Mouse (Mus musculus): ENCODE measurements at regions not wholly inside any gene's neighbourhood (a gene's known extent, or its start where the extent isn't known, plus 50 kb on each side); places are given as distances from the start of the nearest gene placed in this dataset.

- H3K9me3 ChIP-seq (replicated peaks), result no peaks in the 10 kb centered on the region
- no peak overlapping the region for H3K4me2 ChIP-seq
- H3K4me3 ChIP-seq, result no peak overlapping the region
- H3K36me3 ChIP-seq, result no peaks in the 10 kb centered on the region
- no peak overlapping the region for H3K9ac ChIP-seq
- ATAC-seq, result no peak
- WGBS (ENCODE audit: insufficient replicate concordance), result 62% methylated on average over 2 of the region's 2 CpGs
- no peak overlapping the region for H3K27ac ChIP-seq
- no peaks in the 10 kb centered on the region for H3K27me3 ChIP-seq (replicated peaks)
- H3K4me1 ChIP-seq, result no peaks in the 10 kb centered on the region
These were observed 56.8 kb upstream of the Gm5148 start for GRCm38 (mm10) chr3:37781086-37781485.

GRCm38 (mm10) chr3:37779867-37780475, 55.7 kb upstream of the Gm5148 start:
- no peaks in the 10 kb centered on the region for H3K9me3 ChIP-seq (replicated peaks)
- ATAC-seq, result no peak
- H3K4me3 ChIP-seq, result no peak overlapping the region
- no peaks in the 10 kb centered on the region for H3K36me3 ChIP-seq
- no peaks in the 10 kb centered on the region for H3K4me1 ChIP-seq
- H3K9ac ChIP-seq, result no peak overlapping the region
- H3K4me2 ChIP-seq, result no peak overlapping the region
- 0 out of 2 replicates have a peak, but pooled peaks cover 2% of the 10 kb centered on the region for H3K27me3 ChIP-seq (replicated peaks)
- no peak overlapping the region for H3K27ac ChIP-seq
- WGBS (ENCODE audit: insufficient replicate concordance), result 65% methylated on average over 11 of the region's 11 CpGs

GRCm38 (mm10) chr3:37778386-37778785, 54.1 kb upstream of the Gm5148 start:
- H3K36me3 ChIP-seq, result no peaks in the 10 kb centered on the region
- no peak for ATAC-seq
- no peak overlapping the region for H3K4me3 ChIP-seq
- 0 out of 2 replicates have a peak, but pooled peaks cover 6% of the 10 kb centered on the region for H3K27me3 ChIP-seq (replicated peaks)
- no peak overlapping the region for H3K4me2 ChIP-seq
- no peaks in the 10 kb centered on the region for H3K9me3 ChIP-seq (replicated peaks)
- H3K4me1 ChIP-seq, result no peaks in the 10 kb centered on the region
- 78% methylated on average over 7 of the region's 7 CpGs for WGBS (ENCODE audit: insufficient replicate concordance)
- no peak overlapping the region for H3K9ac ChIP-seq
- H3K27ac ChIP-seq, result no peak overlapping the region

GRCm38 (mm10) chr3:37776224-37776623, 51.9 kb upstream of the Gm5148 start:
- no peak for ATAC-seq
- peaks cover 4% of the 10 kb centered on the region; the same call in 1 of the 2 replicates for H3K4me1 ChIP-seq
- 68% methylated on average over 4 of the region's 4 CpGs for WGBS (ENCODE audit: insufficient replicate concordance)
- H3K27me3 ChIP-seq (replicated peaks), result 0 out of 2 replicates have a peak, but pooled peaks cover 6% of the 10 kb centered on the region
- no peak overlapping the region for H3K4me2 ChIP-seq
- no peaks in the 10 kb centered on the region for H3K36me3 ChIP-seq
- H3K9me3 ChIP-seq (replicated peaks), result no peaks in the 10 kb centered on the region
- no peak overlapping the region for H3K9ac ChIP-seq
- no peak overlapping the region for H3K4me3 ChIP-seq
- no peak overlapping the region for H3K27ac ChIP-seq

Measured in liver, embryonic 12.5 days (tissue).